Mouse (Mus musculus) ES-Bruce4 (cell line): ENCODE measurements around the gene Slc43a2.

Source experiments
- CTCF ChIP-seq: IDR thresholded peaks from one replicate; pipeline ENCODE4 v1.8.1; 2011; ENCODE audit warnings: low read depth, low read length
- POLR2A ChIP-seq: IDR thresholded peaks from one replicate; pipeline ENCODE4 v1.8.1; 2011; ENCODE audit warnings: low read length; ENCODE audit not compliant: insufficient read depth

DNA sequence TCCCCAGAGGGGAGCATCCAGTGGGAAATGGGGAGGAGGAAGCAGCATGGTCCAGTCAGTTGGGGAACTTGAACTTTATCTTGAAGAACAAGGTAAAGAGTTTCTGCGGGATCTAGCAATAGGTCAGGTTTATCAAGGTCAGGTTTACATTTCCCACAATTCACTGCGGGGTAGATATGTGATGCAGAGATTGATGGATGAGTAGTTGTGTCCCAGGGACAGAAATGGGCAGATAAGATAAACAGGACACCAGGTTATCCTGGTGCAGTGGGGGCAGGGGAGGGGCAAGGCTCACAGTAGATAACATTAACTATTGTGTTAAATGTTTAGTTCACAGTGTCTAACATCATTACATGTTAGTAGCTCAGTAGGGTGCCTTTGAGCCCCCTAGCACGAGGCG lies 1.7 kb upstream of the Slc43a2 start:
- TF ChIP-seq POLR2A: no peak
- no peak for TF ChIP-seq CTCF
